Mouse (Mus musculus) embryonic fibroblast, embryonic 13.5 days (primary cell): ENCODE measurements around the gene Cc2d2b.

Experiments
- CTCF ChIP-seq: IDR thresholded peaks from 2 replicates; pipeline ENCODE4 v1.5.1; 2011; ENCODE audit warnings: mild to moderate bottlenecking, control low read depth, low read length, moderate library complexity, borderline replicate concordance; ENCODE audit not compliant: insufficient read depth
- POLR2A ChIP-seq: IDR thresholded peaks from 2 replicates; pipeline ENCODE4 v1.6.1; 2011; ENCODE audit warnings: low read depth, mild to moderate bottlenecking, control low read depth, low read length, moderate library complexity

DNA sequence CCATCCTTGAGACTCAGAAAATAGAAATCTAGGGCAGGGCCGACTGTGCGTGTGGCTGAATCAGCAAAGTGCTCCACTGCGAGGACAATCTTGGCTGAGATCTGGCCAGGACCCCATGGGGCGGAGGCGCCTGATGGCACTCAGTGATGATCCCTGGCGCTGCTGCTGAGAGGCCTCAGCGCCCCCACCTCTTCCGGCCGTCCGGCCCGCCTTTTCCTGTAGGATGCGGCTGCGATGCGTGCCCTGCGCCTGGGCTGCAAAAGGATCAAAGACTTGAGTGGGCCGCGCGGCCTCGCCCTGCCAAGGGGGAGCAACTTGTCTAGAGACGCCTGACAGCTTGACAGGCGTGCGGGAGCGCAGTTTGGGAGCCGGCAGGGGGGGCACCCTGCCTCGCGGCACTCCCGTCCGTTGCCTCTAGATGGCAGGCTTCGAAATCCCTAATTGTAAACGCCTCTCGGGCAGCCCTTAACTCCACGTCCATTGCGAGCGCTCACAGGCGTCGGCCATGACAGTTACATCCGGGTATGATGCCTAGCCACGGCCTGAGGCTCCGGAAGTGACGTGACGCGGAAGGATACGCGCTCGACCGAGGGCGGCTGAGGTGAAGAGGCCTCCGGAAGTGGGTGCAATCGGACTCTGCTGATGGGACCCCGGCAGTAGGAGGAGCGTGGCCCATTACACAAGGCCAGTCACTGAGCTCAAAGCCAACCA, 124.6 kb downstream of the Cc2d2b start:
- TF ChIP-seq CTCF (no peak), POLR2A (peak; percentile 52)
